Mouse (Mus musculus) thymus, postnatal 14 days (tissue): Measurements from ENCODE around the gene Ipmk.

Experiments
- DNase-seq: peaks from one replicate; pipeline ENCODE4 v3.0.0; 2021

Ipmk gene

DNA sequence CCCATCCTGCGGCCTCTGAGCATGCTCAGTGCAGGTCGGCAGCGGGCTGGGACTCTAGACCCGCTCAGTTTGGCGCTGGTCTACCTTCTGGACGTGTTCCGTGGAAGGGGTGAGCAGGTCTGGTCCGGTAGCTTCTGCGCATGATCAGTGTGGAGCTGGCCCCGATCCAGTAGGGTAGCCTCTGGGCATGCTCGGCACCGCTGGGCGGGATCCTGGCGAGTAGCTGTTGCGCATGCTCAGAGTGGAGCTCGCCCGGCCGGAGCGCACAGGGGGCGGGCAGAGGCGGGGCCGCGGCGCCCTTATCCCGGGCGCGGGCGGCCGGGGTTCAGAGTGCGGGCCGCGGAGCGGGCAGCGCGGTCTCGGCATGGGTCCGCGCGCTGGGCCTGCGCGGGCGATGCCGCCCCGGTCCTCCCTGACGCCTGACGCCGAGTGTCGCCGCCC lies at the start of gene Ipmk:
TSS of gene Ipmk (plus strand) at position 255 of the 441 bp plus-strand sequence.
- peak; percentile 95 for DNase-seq

DNA sequence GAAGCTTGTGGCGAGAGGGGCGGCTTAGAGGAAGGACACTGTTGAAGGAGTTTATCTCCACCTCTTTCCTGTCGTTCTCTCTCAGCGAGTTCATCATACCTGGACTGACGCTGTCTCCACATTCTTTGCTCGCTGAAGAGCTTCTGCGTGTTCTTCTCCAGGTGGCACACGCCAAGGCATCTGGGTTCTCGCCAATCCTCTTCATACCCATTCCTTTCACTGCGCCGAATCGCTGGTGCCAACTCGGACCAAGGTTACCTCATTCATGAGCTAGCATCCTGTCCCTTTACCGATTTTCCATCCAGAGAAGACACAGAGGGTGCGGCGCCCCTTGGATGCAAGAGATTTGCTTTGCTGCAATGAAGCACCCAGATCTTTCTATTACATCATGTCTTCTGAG lies 47.4 kb upstream of the Ipmk start:
- DNase-seq = peak; percentile 40

DNA sequence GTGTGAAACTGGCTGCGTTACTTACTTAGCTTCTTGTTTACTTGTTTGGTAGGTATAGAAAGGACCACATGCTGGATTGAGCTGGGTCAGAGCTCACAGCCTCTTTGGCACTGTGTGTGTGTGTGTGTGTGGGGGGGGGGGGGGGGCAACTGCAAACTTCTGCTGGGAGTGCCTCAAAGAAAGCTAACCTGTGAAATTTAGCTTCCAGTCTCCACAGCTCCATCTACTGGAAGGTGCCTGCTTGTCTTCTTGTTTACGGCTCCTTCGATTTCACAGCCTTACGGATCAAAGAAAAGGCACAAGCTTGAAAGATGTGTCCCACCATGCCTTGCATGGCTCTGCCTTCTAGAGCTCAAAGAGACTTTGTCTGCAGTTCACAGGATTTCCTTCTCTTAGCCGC lies 45.1 kb upstream of the Ipmk start:
- peak; percentile 73 for DNase-seq

DNA sequence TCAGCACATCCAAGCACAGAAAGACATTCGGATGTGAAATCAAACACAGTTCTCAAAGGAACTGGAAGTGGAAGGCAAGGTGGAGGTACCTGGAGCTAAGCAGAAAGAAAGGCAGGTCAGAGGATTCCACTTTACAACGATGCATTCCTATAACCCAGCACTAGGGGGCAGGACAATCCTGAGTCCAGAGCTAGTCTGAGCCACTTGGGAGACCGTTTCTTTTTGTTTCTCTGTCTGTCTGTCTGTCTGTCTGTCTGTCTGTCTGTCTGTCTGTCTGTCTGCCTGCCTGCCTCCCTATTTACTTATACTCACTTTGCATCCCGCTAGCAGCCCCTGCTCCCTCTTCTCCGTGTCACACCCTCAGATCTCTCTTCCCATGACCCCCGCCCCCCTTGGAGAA lies 41.4 kb upstream of the Ipmk start:
- peak; percentile 70 for DNase-seq

GRCm38 (mm10) chr10:71306759-71307158 lies 40.8 kb upstream of the Ipmk start:
- no peak for DNase-seq

DNA sequence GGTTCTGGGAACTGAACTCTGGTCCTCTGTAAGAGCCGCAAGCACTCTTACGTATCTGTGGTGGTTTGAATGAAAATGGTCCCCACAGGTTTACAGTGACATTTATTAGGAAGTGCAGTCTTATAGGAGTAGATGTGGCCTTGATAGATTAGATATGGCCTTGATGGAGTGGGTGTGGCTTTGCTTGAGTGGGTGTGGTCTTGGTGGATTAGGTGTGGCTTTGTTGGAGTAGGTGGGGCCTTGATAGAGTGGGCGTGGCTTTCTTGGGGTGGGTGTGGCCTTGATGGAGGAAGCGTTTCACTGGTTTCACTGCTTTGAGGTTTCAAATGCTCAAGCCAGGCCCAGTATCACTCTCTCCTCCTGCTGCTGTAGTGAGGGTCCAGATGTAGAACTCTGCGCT lies 39.4 kb upstream of the Ipmk start:
- no peak for DNase-seq

- DNase-seq = no peak
Observed at GRCm38 (mm10) chr10:71310288-71310687, 37.3 kb upstream of the Ipmk start.

DNA sequence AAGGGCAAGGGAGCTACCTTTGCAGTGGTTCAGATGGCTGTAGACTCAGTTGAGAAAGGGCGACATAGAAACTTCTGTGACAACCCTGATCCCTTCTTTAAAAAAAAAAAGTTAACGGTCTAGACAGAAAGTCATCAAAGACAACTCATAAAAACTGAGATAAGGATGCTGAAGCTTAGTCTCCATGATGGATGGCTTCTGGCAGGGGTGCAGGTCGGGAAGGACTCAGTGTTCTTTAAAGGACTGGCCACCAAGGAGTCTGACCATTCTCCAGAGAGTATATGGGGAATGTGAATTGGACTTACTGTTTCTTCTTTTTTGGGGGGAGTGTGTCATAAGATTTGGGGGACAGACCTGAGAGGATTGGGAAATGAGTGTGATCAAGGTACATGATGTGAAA lies 33.0 kb upstream of the Ipmk start:
- DNase-seq = no peak

DNA sequence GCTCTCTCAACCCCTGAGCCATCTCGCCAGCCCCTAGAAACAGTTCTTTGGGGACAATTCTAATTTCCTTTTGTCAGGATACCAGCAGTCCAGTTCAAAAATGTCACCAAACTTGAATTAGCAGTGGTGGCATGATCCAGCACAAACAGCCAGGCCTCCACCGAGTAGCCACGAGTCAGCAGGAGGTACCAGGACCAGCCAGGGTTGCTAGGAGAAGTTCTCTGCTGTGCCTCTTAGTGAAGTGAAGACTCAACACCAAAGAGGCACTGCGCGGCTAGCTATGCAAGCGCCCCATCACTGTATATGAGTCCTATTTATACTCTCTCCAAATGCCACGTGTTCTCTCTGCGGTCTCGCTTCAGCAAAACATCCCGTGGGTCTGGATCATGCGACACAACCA lies 31.5 kb upstream of the Ipmk start:
- DNase-seq = no peak

DNA sequence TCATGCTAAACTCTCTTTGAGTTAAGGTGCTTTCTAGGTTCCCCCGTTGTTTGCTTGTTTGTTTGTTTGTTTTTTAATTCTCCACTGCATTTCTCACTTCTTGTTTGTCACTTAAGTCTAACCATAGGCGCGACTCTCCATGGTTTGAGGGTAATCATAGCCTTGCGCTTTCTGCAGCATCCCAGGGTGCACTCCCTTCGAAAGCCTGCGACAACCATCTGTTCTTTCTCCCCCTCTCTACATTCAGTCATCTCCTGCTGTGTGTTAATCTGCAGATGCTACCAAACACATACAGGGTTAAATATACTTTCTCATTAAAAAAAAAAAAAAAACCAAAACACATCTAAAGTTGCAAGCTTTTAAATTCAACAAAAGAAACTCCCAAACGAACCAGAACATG lies 31.1 kb upstream of the Ipmk start:
- no peak for DNase-seq

GRCm38 (mm10) chr10:71323669-71324068 lies 23.9 kb upstream of the Ipmk start:
- no peak for DNase-seq

DNA sequence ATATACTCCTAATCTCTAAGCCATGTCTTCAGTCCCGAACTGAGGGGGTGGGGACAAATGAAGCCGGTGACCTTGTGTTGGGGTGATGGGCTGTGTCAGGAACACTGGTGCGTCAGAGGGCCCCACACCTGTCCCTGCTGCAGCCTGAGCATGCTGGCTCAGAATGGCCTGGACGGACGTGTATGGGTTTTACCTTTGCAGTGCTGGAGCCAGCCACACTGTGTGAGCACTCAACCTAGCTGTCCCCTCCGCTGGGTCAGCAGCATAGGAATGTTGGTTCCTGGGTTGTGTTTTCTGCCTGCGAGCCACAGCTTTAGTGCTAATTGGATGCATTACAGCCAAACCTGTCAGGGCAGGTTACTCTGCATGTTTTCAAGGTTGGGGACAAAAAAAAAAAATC lies 21.4 kb upstream of the Ipmk start:
- DNase-seq = no peak

DNA sequence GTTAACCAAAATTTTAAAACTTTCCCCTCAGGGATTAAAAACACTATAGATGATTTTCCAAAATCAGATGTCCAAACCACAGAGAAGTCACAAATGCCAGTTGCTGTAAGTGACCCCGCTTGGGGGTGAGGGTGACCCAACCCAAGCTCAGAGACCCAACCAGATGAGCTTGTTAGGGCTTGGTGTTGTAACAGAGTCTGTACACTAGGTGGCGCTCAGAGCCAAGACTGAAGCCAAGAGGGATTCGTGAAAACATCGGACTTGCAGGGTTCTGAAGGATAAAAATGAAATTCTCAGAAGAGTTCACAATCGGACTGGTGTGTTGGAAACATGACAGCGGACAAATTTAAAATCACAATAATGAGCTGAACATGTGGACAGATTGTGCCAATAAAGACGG lies 20.8 kb upstream of the Ipmk start:
- DNase-seq = peak; percentile 72

DNA sequence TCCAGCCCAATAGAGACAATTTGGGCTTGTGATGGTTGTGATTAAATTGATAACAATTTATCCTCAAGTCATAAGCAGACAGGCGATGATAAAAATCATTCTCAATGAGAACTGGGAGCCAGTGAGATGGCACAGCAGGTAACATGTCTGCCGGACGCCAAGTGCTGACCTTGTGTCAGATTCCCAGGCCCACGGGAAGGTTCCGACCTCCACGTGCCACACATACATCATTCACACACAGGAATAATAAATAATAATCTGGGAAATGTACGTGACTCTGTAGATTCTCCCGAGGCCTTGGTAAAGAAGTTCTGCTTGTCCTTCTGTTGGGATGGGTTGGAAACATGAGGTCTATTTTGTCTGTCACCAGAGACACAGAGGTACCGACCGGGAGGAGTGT lies 20.2 kb upstream of the Ipmk start:
- DNase-seq = no peak

GRCm38 (mm10) chr10:71328382-71328781 lies 19.2 kb upstream of the Ipmk start:
- no peak for DNase-seq

- DNase-seq = no peak
Observed at GRCm38 (mm10) chr10:71328870-71329269, 18.7 kb upstream of the Ipmk start.

GRCm38 (mm10) chr10:71329295-71329694 lies 18.3 kb upstream of the Ipmk start:
- no peak for DNase-seq

GRCm38 (mm10) chr10:71330070-71330469 lies 17.5 kb upstream of the Ipmk start:
- DNase-seq = no peak

DNA sequence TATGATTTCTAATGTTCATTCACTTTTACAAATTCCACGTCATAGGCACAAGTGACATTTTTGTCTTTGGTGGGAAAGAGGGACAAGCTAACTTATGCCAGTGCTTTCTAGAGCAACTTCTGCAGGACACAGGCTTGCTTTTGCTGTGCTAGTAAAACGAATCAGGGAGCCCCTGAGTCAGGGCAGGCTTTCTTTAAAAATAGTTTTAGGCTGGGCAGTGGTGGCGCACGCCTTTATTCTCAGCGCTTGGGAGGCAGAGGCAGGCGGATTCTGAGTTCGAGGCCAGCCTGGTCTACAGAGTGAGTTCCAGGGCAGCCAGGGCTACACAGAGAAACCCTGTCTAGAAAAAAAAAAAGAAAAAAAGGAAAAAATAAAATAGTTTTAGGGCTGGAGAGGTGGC lies 15.7 kb upstream of the Ipmk start:
- DNase-seq = no peak

- no peak for DNase-seq
Observed at GRCm38 (mm10) chr10:71332376-71332775, 15.2 kb upstream of the Ipmk start.

DNA sequence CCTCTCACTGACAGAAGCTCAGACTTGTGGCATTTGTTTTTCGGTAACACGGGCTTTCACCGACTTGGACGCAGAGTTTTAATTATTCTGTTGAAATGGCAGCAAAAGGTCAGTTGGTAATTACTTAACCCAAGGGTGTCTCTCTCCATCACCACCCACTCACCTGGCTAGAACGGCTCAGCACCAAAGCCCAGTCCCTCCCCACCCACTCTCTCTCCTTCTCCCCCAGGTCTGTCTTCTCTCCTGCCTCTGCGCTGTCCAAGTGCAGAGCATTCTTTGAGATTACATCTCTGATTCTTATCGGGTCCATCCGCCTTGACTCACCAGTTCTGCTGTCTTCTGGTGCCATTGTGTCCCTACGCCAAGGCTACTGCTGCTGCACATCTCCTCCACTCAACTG lies 14.7 kb upstream of the Ipmk start:
- DNase-seq = no peak

GRCm38 (mm10) chr10:71337733-71338132 lies 9.8 kb upstream of the Ipmk start:
- DNase-seq = no peak

- no peak for DNase-seq
Observed at GRCm38 (mm10) chr10:71338156-71338905, 9.2 kb upstream of the Ipmk start.

DNA sequence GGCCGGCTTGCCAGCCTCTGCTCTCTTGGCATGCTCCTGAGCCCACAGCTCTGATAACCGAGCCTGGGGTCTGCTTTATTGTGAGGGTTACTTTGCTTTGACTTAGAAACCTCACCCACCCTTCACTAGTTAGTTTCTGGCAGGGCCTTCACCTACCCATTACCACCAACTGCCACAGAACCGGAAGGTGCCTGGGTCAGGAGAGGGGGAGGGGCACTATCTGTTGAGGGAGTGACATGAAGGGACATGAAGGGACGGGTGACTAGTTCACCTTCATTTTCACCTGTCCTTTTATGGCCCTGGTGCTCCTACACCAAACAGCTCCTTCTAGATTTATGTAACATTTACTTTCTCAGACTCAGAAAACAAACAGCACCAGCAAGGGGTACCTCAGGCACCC lies 8.1 kb upstream of the Ipmk start:
- DNase-seq = peak; percentile 23

GRCm38 (mm10) chr10:71340195-71340594 lies 7.4 kb upstream of the Ipmk start:
- DNase-seq = no peak
